Mouse (Mus musculus) mouse trophoblast stem cell (cell line): ENCODE results near the gene Gsap.
"Not testable (repeated sequence)": the region's sequence is repeated elsewhere in the genome, so short reads cannot be mapped to it uniquely, and the experiment has no call there.

Experiments
- in situ Hi-C, 2 experiments: fragments of 300-500 bp; cut with MseI, MboI; formaldehyde crosslinking; loops; 2 replicates in 1 of 2; 3 replicates in 1 of 2; pipeline ENCODE4 v1.15.1; 2025

Gsap gene

GRCm38 (mm10) chr5:21183046-21183445 is 3.0 kb upstream of the Gsap start:
- in situ Hi-C loops = not testable (repeated sequence)

GRCm38 (mm10) chr5:21186821-21187220 is 766 bp downstream of the Gsap start:
- in situ Hi-C loops = no loop called here

DNA sequence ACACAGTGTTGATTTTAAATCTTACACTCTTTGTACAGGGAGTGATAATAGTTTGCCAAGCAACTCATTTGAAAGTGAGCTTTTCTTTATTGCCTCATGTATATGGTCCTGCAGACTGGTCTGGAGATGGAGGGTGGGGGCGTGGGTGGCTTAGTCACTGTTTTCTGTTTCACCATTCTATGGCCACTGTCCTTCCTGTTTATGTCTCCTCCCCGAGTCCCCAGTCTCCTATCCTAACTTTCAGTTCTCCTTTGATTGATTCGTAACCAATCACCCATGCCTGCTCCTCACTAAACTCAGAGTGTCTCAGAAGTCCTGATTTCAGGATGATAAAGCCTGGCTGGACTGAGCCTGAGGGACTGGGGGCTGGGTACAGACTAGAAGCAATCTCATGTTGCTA is 2.4 kb downstream of the Gsap start:
- in situ Hi-C loops = no loop called here

- in situ Hi-C loops = no loop called here
These were observed 3.0 kb downstream of the Gsap start for GRCm38 (mm10) chr5:21189036-21189435.

DNA sequence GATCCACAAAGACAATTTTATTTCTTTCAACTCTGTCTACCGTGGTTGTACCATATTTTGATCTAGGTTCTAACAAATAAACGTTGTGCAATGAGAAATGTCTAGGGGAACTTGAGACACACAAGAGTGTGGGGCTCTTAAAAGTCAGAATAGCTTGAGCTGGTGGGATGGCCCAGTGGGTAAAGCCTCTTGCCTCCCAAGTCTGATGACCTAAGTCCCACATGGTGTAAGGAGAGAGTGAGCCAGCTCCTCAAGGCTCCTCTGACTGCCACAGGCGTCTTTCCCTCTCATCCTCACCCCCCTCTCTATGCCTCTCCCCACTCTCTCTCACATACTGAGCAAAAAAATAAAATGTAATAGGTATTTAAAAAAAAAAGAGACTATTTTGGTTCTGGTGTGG is 3.4 kb downstream of the Gsap start:
- in situ Hi-C loops = no loop called here

DNA sequence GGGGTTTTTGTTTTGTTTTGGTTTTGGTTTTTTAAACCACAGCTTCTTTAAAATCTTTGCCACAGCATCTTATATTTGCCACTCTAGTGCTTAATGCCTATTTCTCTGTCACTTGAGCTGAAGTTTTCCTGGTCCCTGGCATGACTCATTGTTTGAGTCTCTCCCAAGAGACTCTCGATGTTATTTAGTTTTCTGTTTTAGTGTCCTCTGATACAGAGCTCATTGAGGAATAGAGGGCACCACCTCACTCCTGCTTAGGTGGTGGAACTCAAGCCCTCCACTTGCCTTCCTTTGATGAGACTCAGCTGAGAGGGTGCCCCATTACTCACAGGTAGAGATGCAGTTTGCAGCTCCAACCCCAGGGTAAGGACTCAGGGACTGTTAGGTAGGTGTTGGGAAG is 17.4 kb downstream of the Gsap start:
- in situ Hi-C loops = no loop called here

DNA sequence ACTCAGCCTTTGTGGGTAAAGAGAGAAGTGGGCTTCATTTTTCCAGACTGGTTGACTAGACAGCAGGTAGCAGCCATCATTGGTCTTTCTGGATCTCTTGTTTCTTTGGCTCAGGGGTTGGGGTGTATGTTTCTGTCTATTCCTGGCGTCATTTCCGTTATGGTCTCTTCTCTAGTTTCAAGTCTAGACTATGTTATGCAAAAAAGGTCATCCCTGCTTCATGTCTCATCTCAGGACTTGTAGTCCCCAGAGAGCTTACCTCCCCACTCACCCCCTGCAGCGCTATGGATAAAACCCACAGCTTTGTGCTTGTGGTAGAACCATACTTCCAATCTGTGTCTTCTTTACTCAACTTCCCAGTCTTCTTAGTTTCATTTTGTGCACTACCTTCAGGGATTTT is 18.1 kb downstream of the Gsap start:
- in situ Hi-C loops = no loop called here

GRCm38 (mm10) chr5:21206014-21206413 is 20.0 kb downstream of the Gsap start:
- in situ Hi-C loops = no loop called here

- in situ Hi-C loops = no loop called here
These were observed 25.4 kb downstream of the Gsap start for GRCm38 (mm10) chr5:21211406-21211805.

GRCm38 (mm10) chr5:21212933-21213332 is 26.9 kb downstream of the Gsap start:
- in situ Hi-C loops = no loop called here

GRCm38 (mm10) chr5:21213801-21214200 is 27.7 kb downstream of the Gsap start:
- in situ Hi-C loops = no loop called here

DNA sequence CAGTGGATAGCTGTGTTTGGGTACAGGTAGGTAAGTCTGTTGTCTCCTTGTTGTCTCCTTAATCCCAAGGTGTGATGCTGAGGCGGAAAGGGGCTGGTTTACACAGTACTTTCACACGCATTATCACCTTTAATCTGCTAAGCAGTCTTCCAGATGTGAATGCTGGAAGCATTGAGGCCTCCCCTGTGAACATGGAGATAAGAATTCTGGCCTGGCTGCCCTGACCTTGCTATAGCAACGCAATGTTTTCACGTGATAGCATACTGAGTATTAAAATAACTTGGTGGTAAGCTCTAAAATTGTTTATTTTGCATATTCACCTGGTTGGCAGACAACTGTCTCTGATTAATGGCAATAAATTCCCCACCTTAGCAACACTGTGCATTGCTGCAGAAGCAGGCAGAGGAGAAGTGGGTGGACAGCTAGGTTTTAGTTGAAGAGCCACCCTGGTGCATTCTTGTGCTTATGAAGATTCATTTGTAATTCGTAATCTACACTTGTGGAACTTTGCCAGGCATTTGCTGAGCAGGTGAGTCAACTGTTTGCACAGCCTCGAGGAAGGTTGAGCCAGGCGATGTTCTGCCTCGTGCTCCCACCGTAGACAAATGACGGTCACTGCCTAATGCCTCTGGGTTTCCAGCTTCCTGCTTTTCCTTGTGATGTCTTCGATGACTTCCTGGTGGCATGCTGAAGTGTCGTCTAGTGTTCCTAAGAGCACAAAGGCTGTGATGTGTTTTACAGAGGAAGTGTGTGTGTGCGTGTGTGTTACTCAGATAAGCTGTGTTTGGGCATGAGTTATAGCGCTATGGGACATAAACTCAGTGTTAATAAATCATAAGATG is 31.6 kb downstream of the Gsap start:
- in situ Hi-C loops = no loop called here

DNA sequence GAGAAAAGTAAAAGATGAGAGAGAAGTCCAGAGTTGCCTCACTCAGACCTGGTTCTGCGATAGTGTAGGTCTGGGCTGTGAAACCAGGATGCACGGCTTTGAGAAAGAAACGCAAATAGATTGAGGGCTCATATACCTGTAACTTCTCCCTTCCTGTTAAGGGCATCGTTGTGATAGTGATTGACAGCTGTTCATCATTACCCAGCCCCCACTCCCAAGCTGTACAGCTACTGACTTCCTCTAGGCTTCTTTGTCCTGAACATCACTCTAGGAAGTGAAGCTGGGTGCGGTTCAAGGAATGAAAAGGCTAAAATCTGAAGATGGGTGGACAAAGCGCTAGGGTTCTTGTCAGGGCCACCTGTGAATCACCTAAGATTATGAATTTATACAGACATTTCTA is 46.8 kb downstream of the Gsap start:
- in situ Hi-C loops = no loop called here

GRCm38 (mm10) chr5:21244575-21244974 is 58.5 kb downstream of the Gsap start:
- in situ Hi-C loops = no loop called here

DNA sequence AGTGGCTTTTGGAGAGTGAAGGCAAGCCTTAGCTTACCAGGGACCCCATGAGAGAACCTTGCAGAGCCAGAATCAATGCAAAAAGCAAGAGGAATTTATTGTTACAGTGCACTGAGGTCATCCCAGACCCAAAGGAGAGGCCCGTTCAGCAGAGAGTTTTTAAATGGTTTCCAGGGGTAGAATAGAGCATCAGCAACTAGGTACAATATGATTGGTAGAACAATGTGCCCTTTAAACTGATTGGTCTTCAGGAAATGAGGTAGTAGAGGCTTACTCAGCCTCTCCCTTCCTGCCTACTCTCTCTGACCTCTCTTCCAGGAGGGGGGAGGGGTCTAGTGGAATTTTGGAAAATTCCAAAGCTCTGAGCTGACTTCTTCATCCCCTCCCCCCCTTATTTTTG is 59.2 kb downstream of the Gsap start:
- in situ Hi-C loops = no loop called here

DNA sequence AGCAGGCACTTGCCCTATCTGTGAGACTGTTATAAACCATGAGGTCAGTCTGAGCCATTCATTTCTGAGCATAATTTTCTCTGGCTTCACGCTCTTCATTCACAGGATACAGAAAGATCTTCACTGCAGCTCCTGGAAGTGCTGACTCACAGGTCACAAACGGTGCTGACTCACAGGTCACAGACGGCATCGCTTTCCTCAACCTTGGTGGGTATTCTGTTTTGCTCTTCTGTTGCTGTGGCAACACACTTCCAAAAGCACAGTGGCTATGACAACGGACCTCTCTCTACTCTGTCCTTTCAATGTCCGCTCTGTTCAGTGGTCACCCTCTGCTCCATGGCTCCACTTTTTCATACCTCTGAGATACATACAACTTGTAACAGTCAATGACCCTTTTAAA is 60.7 kb downstream of the Gsap start:
- in situ Hi-C loops = no loop called here

- in situ Hi-C loops = no loop called here
These were observed 61.9 kb downstream of the Gsap start for GRCm38 (mm10) chr5:21247916-21248315.

DNA sequence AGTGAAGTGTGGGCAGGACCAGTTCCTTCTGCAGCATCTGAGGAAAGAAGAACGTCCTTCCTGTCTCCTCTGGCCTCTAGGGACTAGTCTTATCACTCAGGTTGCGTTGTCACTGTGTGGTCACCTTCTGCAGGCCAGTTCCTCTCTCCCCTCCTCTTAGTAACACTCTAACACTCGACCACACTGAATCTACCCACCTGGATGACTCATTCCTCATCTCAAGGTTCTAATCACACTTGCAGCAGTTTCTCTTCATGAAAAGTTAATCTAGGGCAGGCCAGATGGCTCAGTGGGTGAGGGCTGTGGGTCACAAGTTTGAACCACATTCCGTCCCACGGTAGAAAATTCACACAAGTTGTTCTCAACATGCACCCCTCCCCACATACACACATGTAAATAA is 62.8 kb downstream of the Gsap start:
- in situ Hi-C loops = no loop called here

DNA sequence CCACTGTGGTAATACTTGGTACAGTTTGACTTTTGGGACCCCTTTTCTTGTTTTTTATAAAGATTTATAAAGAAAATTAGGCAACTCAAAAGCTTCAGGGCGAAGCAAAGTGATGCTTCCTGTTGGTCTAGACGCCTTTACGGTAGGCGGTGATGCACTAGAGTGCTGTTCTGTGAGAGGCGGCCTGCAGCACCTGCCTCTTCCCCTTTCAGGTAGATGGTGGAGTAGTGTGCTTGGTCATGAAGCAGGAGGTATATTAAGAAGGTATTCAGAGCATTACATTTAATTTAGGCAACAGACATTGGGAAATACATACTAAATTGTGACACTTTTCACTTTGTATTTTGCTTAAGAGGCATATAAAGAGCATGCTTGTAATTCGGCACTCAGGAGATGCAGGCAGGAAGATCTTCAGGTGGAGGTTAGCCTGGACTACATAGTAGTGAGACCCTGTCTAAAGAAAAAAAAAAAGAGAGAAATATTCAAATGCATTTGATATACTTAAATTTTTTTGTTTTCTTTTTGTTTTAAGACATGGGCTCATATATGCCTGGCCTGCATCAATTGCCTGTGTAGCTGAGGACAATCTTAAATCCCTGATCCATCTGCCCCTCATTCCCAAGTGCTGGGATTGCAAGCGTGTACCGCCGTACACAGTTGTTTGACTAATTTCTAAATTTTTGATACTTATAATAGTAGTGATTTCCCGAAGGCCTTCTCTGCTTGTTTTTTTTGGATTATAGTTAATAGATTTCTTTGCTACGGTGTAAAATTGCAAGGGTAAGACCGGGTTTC is 68.9 kb downstream of the Gsap start:
- in situ Hi-C loops = no loop called here

DNA sequence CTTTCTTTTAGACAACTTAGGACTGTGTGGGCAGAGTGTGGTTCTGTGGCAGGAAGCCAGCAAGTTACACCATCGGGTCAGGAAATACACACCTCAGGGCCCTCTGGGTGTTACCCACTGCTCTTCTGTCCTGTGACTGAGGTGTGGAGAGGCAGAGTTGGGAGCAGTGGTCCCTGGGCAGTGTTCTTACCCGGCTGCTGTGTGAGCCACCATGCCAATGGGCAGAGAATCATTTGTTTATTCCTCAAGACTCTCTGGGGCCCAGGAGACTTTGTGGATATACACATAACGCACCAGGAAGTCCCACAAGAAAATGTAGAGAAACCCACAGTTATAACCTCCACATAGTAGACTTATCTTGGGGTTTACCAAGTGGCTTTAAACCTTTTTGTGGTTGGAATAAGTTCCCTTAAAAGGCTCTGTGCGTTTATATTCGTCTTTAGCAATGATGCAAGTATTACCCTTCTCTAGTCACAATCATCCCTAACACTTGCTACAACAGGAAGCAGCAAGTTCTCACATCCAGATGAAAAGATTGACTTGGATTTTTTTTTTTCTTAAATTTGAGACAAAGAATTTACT is 69.6 kb downstream of the Gsap start:
- in situ Hi-C loops = no loop called here

DNA sequence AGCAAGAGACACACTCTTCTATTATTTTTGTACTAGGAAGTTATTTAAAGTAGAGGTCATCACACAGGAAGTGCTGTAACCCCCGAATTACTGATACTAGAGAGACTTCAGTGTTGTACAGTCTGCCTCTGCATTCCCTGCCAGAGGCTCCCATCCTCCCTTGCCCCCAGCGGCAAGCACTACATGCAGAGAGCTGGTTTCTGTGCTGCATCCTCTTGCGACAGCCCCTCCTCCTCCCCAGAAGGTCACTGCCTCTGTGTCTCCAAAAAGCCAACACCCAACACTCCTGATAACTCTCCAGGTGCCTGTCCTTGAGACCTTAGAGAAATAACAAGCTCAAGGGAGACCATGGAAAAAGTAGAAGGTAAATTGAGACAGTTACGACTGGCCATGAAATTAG is 71.1 kb downstream of the Gsap start:
- in situ Hi-C loops = no loop called here

- in situ Hi-C loops = no loop called here
These were observed 71.8 kb downstream of the Gsap start for GRCm38 (mm10) chr5:21257806-21258205.

- in situ Hi-C loops = loop anchor here (10.0 kb wide), 2 partner anchors 164 to 324 kb away; partner anchors contain the start of genes Ccdc146 (in 1 of the 2) and Fam185a (in 1 of the 2)
These were observed 74.7 kb downstream of the Gsap start for GRCm38 (mm10) chr5:21260746-21261145.
